Mouse (Mus musculus) T-helper 1 cell (primary cell): ENCODE data around the gene Adamts12.

Source experiments
- in situ Hi-C: fragments of 300-600 bp; cut with MboI, MseI; formaldehyde crosslinking; loops from one replicate; pipeline ENCODE4 v1.15.1; 2025; ENCODE audit warnings: high pct_unique_total_duplicates

Gene Adamts12

GRCm38 (mm10) chr15:11159386-11159785 lies 94.8 kb downstream of the Adamts12 start:
- in situ Hi-C loops: no loop called here

- in situ Hi-C loops: no loop called here
Measured at GRCm38 (mm10) chr15:11160759-11161158, 96.2 kb downstream of the Adamts12 start.

GRCm38 (mm10) chr15:11165883-11166282 lies 101.3 kb downstream of the Adamts12 start:
- in situ Hi-C loops: no loop called here

- in situ Hi-C loops: no loop called here
Measured at GRCm38 (mm10) chr15:11173884-11174470, 109.4 kb downstream of the Adamts12 start.

GRCm38 (mm10) chr15:11174842-11175241 lies 110.3 kb downstream of the Adamts12 start:
- in situ Hi-C loops: no loop called here

- in situ Hi-C loops: no loop called here
Measured at GRCm38 (mm10) chr15:11177448-11177847, 112.9 kb downstream of the Adamts12 start.

GRCm38 (mm10) chr15:11179751-11180169 lies 115.2 kb downstream of the Adamts12 start:
- in situ Hi-C loops: no loop called here

- in situ Hi-C loops: no loop called here
Measured at GRCm38 (mm10) chr15:11186711-11187110, 122.1 kb downstream of the Adamts12 start.

GRCm38 (mm10) chr15:11190447-11190846 lies 125.9 kb downstream of the Adamts12 start:
- in situ Hi-C loops: no loop called here

- in situ Hi-C loops: no loop called here
Measured at GRCm38 (mm10) chr15:11192762-11193161, 128.2 kb downstream of the Adamts12 start.

GRCm38 (mm10) chr15:11197051-11197450 lies 132.5 kb downstream of the Adamts12 start:
- in situ Hi-C loops: no loop called here

- in situ Hi-C loops: no loop called here
Measured at GRCm38 (mm10) chr15:11198246-11198795, 133.7 kb downstream of the Adamts12 start.

- in situ Hi-C loops: no loop called here
Measured at GRCm38 (mm10) chr15:11203084-11203483, 138.5 kb downstream of the Adamts12 start.

- in situ Hi-C loops: no loop called here
Measured at GRCm38 (mm10) chr15:11204934-11205333, 140.3 kb downstream of the Adamts12 start.

GRCm38 (mm10) chr15:11210976-11211375 lies 146.4 kb downstream of the Adamts12 start:
- in situ Hi-C loops: no loop called here

- in situ Hi-C loops: no loop called here
Measured at GRCm38 (mm10) chr15:11233906-11234632, 169.5 kb downstream of the Adamts12 start.

- in situ Hi-C loops: no loop called here
Measured at GRCm38 (mm10) chr15:11240406-11240805, 175.8 kb downstream of the Adamts12 start.

GRCm38 (mm10) chr15:11241288-11241687 lies 176.7 kb downstream of the Adamts12 start:
- in situ Hi-C loops: no loop called here

- in situ Hi-C loops: no loop called here
Measured at GRCm38 (mm10) chr15:11246402-11246801, 181.8 kb downstream of the Adamts12 start.

- in situ Hi-C loops: no loop called here
Measured at GRCm38 (mm10) chr15:11279273-11280080, 214.9 kb downstream of the Adamts12 start.

GRCm38 (mm10) chr15:11280689-11281264 lies 216.2 kb downstream of the Adamts12 start:
- in situ Hi-C loops: no loop called here

GRCm38 (mm10) chr15:11283171-11283570 lies 218.6 kb downstream of the Adamts12 start:
- in situ Hi-C loops: no loop called here
